Mouse (Mus musculus): ENCODE measurements at regions not wholly inside any gene's neighbourhood (a gene's known extent, or its start where the extent isn't known, plus 50 kb on each side); places are given as distances from the start of the nearest gene placed in this dataset.
"Not testable (repeated sequence)": the region's sequence is repeated elsewhere in the genome, so short reads cannot be mapped to it uniquely, and the experiment has no call there.

DNA sequence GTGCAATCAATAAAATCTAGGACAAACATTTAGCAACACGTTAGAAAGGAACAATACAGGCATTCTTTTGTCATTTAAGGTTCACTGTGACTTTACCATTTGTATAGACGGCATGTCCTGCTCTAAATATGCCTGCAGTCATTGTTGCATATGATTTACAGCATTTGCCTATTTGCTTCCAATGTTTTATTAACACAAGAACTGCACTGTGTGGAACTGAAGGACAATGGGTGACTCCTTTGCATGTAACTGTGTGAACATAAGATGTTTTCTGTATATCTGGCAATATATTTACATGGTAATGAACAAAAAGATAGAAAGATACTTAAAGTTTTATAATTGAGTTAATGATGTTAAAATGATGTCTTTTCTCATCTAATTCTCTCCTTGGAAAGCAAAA, 57.1 kb downstream of the Pou4f1 start:
- no peak for DNase-seq (ENCODE audit: low read depth)

DNA sequence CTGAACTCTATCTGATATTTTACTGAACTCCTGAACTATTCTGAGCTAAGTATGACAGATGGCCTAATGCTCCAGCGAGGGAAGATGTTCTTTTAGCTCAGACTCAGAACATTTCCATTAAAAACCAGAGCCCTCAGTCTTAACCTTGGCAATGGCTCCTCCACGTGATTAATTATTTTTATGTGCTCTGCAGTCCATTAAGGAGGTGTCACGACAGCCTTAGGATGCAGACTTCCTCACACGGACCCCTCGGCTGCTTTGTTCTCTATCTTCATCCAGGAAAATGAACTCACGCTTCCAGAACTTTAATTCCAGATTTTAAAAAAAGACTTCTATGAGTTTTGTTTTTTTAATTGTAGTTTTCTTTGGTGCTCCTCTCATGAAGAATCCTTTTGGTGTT, 57.5 kb downstream of the Pou4f1 start:
- no peak for DNase-seq (ENCODE audit: low read depth)

DNA sequence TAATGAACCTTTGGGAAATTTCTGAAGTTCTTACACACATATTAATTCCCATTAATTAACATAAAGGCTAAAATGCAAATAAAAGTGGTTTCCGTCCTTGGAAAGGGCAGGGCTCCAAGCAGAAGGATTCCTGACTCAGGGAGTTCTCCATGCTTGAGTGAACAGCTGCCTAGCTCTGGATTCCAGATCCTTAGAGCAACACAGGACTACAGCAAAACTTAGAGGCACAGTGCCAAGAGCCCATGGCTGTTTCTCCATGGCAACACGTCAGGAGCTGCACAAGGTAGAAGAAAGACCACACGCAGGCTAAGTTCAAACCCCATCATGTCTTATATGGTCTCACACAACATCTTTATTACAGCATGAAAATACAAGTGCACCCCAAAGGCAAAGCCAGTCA, 61.7 kb downstream of the Pou4f1 start:
- no peak for DNase-seq (ENCODE audit: low read depth)

DNA sequence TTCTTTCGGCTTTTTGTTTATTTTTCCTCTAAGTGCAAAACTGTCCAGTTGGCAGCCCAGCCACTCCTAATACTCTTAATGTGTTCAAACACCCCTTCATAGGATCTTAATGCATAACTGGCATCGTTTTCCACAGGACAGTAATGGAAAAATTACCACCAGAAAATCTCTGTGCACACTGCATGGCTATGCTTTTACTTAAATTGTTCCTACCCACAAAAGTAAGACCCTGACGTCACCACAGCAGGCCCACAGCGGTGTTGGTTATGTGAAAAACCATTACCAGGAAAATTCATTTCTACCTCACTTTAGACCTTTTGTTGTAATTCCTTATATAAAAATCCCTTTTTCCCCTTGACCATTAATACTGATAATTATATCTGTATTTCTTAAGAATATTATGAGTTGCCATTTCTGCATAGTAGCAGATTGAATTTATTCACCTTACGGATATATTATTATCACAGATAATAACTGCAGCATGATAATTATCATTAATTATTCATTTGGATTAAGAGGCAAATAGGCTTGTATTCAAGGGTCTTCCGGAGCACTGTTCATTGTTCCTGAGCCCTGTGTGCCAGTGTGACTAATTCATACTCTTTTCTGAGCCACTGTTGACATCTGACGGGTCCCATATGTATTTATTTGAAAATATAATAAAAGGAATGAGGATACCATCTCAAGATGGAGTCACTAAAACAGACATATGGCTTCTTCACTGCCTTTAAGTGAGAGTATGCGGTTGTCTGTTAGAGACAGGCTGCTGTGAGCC, 78.3 kb downstream of the Pou4f1 start:
- DNase-seq (ENCODE audit: low read depth), result no peak

DNA sequence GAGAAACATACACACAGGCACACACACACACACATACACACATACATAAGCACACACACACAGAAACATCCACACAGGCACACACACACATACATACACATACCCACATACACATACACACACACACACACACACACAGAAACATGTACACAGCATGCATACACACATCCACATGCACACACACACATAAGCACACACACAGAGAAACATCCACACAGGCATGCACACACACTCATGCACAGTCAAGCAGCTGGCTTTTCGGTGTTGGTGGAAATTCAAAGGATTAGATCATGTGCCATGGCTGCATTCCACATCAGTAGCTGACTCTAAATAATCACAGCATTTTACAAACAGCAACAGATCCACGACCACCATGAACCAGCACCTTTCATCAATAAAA, 78.9 kb downstream of the Pou4f1 start:
- DNase-seq (ENCODE audit: low read depth), result no peak

DNA sequence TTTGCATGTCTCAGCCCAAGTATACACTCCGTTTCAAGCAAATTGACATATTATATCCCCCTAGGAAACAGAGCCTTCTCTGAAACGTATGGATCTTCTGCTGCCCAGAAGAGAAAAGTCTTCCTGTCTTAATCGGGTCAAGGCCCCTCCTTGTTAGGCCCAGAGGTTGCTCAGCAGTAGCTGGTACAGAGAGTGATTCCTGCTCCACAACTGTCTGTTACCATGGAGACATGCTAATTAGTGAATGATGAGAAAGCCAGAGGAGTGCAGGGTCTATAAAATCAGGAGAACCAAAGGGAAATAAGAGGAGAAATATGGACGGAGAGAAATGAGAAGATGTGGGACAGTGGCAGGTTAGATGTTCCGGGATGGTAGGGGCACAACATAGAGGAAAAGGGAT, 86.8 kb downstream of the Pou4f1 start:
- DNase-seq (ENCODE audit: low read depth), result no peak

DNA sequence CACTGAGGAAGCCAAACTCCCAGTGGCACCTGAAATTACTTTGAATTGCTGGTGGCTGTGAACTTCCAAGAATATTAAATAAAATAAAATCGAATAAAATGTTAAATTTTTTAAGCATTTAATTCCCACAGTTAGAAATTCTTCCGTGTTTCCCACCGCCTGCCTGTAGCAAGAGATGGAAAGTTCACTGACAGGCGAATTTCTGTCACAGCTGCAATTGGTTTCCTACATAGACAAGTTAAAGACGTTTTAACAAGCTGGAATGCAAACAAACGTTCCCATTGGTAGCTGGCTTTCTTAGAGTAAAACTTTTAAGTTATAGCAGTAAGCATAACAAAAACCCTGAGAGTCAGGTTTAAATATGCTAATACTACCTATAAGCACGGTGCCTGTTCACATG, 95.0 kb downstream of the Pou4f1 start:
- no peak for DNase-seq (ENCODE audit: low read depth)

DNA sequence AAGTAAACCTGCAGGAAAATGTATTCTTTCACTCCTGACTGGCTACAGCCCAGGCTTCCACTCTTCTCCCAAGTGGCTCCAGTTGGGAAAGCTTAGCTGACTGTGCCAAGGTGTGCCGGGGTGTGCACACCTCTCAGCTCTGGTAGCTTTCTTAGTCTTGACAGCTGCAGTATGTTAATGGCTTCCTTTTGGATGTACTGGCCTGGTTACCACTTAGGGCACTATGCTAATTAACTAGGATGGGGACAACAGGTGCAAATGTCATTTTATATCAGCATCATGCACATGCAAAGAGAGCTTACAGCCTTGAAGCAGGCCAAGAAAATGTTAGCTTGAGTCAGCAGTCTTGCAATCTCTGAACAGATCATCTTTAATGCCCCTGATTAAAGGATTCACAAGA, 111.2 kb downstream of the Pou4f1 start:
- no peak for DNase-seq (ENCODE audit: low read depth)

DNA sequence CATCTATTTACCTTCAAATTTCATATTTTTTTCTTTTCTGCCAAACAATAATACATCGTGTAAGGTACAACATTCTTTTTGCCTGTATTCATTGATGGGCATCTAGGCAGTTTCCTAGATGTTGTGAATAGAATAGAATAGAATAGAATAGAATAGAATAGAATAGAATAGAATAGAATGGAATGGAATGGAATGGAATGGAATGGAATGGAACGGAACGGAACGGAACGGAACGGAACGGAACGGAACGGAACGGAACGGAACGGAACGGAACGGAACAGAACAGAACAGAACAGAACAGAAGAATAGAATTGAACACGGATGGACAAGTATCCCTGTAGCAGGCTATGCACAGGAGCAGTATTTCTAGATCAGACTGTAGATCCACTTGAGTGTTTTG, 131.0 kb downstream of the Pou4f1 start:
- DNase-seq (ENCODE audit: low read depth), result not testable (repeated sequence)

DNA sequence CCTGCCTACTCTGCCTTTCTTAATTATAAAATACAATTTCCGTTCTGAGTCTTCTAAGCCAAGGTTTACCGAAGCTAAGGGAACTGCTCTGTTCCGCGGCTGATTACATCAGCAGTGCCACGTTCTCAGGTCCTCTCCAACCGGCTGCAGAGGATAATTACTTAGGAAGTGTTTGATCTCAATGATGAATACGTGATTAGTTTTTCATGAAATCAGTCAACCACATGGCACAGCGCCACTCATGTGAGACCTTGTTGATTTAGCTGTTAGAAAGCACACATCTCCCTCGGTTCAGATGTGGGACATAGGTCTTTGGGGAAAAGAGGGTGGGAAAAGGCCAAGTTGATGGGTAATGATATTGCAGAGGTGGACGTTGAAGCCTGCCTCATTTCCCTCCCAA, 141.7 kb downstream of the Pou4f1 start:
- no peak for DNase-seq (ENCODE audit: low read depth)

DNA sequence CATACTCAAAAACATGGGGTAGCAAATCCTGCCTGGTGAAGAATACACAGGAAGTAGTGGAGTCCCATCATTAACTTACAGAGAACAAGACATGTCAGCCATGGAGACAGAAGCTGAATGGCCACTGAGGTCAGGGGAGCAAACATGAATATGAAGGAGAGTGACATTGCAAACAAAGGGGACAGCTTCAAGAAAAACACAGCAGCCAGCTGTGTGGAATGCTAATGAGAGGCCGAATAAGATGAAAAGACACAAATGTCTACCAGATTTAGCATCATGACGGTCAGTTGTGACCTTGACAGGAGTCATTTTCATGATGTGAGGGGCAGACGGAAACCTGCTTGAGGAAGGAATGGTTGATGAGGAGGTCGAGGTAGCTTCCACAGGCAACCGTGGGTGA, 167.7 kb downstream of the Pou4f1 start:
- DNase-seq (ENCODE audit: low read depth), result no peak

DNA sequence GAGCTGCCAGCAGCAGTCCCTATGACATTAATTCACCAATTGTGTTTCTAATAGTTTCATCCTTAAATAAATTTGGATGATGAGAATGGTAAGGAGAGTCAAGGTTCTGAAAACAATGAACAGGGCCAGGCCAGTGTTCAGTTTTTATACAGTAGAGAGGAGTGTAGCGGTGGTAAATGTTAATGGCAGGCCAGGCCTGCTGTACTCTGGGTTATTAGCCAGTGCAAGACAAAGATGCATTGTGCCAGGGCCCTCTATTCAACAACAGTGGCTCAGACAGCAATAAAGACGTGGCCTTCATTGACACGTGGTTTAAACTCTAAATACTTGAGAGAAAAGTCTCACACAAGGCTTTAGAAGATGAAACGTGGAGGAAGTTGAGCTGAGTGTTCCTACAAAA, 169.5 kb downstream of the Pou4f1 start:
- DNase-seq (ENCODE audit: low read depth), result no peak

DNA sequence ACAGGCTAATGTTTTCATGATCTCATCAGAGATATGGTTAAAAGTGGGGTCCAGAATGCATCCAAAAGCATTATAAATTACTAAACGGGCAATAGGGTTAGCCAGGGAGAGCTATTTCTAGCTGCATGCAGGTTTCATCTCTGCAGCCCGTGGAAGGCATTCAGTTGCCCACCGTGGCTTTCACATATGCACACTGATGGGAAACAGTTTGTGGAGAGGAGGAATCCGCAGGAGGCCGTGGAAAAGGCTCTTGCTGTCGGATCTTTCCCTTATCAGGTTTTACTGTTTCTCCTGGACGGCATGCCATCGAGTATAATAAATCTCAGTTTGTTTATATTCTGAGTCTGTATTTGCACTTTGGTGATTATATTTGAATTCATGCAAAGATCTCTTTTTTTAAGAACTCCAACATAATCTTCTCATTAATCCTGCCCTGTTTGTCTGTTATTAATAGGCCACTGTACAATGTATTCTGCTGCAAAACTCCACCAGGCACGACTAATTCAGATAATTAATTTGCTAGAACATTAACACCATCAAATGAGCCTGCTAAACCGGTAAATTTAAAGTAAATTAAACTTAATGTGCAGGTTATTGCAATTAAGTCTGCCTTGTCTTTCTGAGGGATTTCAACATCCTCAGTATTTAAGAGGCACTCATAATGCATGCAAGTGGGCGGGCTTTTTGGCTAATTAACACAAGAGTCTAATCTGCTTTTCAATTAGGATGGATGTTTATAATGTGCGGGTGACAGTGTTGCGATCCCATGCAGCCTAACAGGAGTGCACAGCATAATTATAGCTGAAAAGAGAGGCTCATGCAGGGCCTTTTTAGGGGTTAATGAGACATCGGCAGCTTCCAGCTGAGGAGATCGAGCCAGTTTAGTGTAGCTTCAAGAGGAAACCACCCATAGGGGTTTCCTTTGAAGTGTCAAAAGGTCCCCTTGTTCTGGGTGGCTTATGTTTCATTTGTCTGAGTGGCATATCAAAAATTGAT, 170.2 kb downstream of the Pou4f1 start:
- DNase-seq (ENCODE audit: low read depth), result no peak

DNA sequence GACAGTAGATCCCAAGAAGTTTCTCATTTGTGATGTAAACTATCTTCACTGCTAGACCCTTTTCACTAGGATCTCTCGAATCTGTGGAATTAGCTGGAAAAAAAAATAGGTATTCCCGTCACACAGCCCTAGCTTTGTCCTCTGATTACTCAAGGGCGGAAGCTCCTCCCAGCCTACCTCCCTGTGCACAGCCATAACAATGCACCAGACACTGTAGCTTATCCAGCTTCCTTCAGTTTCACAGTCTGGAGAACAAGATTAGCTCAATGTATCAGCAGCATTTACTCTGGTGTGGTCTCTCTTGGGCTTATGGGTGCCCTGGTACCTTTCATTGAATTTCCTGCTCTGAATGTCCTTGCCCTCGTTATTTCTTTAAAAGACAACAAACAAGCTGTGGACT, 174.0 kb downstream of the Pou4f1 start:
- DNase-seq (ENCODE audit: low read depth), result no peak

DNA sequence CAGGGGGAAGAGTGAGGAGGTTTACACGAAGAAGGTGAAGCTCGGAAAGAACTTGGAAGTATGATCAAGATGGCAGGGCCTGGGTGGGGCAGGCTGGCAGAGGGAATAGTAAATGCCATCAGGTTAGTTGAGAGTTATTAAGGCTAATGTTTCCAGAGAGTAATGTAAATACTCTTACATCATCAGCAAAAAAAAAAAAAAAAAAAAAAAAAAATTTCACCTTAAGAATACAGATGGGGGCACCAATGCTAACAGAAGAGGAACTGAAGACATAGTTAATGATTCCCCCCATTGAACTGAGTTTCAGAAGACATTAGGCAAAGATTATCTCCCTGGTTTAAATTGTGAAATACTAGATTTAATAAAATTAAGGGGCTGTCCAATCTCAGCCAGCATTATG, 174.7 kb downstream of the Pou4f1 start:
- no peak for DNase-seq (ENCODE audit: low read depth)

DNA sequence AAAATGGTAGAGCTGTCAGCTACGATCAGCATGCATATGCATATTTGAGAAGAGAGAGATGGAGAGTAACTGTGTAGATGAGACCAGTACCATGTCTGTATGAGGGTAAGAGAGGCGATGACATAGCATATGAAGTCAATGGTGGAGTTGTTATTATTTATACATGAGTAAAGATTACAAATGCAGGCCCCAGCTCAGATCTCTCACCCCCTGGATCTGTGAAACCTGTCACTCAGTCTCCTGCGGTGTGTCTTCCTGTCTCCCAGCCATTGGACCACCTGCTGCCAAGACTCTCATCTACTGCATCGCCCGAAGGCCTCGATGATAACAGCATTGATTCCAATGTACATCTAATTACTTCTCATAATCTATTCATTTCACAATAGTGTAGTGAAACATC, 187.4 kb downstream of the Pou4f1 start:
- DNase-seq (ENCODE audit: low read depth), result no peak

DNA sequence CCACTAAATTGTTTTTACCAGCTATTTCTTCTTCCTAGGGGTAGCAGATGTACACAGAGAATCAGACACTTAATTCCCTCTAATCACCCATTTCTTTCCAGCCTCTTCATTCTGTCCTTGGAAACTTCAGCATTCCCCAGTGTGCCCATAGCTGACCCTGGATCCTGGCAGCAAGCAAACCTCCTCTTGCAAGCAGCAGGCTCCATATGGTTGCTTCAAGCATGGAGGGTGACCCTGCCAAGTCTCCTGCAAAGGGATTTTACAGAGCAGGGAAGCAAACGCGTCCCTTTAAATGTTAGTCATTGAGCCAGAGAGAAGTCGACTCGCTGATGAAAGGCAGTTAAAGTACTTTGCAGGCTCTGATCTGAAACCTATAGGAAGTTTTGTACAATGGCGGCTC, 187.9 kb downstream of the Pou4f1 start:
- no peak for DNase-seq (ENCODE audit: low read depth)

DNA sequence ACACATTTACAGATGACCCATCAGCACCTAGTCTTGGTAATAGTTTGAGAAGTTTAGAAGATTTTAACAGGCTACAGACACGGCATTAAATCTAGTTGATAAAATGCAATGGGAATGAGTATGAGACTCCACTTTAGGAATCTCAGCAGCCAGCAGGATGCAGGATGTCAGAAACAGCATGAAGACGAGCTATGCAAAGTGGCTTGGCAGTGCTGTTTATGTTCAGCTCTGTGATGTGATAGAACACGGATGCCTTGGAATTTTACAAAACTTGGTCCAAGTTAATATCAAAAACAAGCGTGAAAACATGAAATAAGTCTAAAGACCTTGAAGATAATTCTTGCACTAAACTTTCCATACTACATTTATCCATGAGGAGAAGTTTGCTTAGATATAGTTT, 193.0 kb downstream of the Pou4f1 start:
- DNase-seq (ENCODE audit: low read depth), result no peak

DNA sequence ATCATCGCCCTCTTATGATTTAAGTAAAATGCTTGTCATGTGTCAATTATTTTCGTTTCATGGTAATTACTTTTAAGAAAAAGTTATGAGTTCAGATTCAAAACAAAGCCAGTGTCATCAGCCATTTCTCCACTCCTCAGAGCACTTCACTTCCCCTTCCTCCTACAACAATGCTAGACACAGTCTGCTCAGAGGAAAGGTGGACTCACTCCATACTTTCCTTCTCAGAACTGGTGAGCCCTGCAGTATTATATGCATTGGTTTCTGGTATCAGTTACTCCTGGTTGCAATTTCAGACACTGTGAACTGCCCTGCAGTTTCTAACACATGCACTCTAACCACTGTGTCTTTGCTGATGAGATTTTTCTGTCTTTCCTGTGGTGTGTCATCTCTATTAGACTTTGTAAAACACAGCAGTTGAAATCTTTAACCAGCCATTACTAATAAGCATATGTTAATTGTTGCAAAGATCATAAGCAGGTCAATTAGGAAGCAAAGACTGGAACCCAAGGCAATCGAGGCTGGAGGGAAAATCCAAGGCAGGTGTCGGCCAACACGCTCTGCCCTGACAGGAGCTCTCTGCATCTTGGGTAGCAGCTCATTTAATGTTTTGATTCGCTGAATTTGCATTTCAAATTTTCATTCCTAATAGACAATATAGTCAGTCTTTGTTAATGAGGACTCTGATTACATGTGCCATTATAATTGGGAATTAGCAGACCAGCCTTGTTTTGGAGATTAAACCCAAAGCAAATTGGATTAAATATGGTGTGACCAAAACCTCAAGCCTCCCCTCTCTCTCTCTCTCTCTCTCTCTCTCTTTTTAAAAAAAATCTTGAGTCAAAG, 202.7 kb downstream of the Pou4f1 start:
- DNase-seq (ENCODE audit: low read depth), result no peak

DNA sequence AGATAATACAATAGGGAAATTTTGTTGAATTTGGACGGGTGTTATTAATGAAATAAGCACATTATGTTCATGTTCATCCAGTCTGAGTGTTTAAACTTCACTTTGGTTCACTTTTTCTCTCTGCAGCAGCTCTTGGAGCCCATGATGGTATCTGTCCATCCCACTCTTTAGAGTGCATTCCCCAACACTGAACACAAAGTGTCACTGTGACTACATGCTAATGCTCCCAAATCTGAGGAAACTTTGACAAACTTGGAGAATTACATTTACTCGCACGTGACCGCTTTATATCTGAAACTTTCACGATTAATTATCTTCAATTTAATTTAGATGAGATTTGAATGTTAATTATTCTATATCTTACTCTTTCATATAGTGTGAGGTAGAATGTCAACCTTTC, 250.8 kb downstream of the Pou4f1 start:
- DNase-seq (ENCODE audit: low read depth), result no peak

DNA sequence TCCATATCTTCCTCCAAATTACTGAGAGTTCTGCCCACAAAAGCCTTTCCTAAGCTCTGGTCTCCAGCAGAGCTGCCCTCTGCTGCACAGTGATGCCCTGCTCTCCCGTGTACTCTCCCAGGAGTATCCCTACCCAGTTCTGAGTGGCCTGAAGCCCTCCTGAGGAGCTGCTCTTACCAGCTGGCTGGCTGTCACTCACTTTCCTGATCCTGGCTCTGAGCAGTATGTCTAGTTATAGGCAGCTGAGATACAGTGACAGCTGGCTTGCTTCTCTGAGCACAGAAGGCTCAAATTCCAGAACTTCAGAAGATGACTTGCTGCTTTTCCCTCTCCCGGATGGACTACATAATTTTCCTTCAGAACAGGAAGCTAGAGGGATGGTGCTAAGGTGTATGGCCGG, 257.1 kb downstream of the Pou4f1 start:
- no peak for DNase-seq (ENCODE audit: low read depth)

DNA sequence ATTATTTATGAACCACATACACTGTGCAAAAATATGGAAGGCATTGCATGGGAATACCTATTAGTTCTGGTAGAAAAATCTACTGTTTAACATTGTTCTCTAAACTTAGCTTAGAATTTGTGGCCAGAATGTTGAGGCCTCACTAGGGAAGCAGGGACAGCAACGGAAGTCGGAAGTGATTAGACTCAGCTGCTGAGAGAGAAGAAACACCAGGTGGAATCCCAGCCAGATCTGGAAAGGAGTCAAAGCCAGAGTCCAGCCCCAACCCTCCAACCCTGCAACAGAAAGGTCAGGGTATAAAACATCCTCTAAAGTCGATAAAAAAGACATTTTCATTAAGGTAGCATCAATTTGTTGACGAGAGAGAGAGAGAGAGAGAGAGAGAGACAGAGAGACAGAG, 258.9 kb downstream of the Pou4f1 start:
- DNase-seq (ENCODE audit: low read depth), result no peak

Data from gonadal fat pad, adult 2 months (tissue).